Mouse (Mus musculus) CD4-positive, CD25-positive, alpha-beta regulatory T cell, adult 2 months (primary cell): ENCODE data around the gene Angpt4.

Experiments used
- DNase-seq: peaks from one replicate; pipeline ENCODE4 v3.0.0-alpha.2; 2012; ENCODE audit warnings: low read depth, low spot score

Gene Angpt4

DNA sequence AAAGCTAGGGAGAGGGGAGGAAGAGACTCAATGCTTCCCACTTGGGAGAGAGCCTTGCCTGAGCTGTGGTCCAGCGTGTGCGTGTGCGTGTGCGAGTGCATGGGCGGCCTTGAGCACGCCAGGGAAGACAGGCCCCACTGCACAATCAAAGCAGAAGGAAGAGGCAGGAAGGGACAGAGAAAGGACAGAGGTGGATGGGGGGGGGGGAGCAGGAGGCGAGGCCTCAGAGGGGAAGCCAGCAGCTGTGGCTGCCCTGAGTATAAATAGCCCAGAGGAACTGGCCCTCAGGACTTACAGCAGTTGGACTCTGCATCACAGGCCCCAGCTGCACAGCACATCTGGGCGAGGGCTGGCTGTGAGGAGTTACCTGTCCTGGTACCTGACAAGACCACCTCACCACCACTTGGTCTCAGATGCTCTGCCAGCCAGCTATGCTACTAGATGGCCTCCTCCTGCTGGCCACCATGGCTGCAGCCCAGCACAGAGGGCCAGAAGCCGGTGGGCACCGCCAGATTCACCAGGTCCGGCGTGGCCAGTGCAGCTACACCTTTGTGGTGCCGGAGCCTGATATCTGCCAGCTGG lies at the start of gene Angpt4:
Gene Angpt4 (plus strand): TSS at position 292 of the 582 bp plus-strand sequence.
- no peak for DNase-seq

DNA sequence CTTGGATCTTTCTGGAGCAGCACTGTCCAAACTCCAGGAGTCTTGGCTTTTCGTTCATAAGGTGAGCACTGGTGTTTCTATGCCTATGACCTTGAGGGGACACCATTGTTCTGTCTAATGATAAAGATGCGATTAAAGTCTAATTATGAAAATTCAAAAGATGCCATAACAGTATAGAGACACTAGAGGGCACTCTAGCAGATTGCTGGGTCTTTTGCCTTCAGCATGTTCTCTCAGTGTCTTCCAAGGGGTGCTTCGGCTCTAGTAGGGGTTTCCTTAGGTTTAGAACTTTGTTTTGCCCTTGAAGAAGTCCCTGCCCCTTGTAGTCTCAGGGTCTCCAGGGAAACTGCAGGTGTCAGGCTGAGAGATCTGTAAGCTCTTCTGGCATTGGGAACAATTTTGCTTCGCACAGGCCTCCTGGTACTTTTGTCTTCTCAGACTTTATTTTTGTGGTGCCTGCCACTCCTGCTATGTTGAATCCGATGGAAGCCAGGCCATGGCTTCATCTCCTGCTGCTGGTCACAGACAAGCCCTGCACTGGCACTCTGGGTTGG lies 48.7 kb upstream of the Angpt4 start:
- peak; percentile 17 for DNase-seq

DNA sequence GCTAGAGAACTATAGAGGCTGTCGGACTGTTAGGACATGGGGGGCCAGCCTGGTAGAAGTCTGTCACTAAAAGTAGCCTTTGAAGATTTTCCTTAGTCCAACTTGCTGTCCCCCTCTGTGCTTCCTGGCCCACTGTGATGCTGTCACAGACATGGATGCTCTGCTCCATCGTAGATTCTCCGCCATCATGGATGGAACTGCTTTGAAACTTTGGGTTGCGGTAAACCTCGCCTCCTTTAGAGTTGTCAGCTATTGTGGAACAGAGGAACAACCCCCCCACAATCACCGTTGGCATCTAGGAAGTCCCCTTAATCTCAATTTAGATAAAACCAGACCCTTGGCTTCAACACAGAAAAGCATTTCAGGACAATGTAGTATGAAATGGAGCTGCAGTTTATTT lies 46.1 kb upstream of the Angpt4 start:
- no peak for DNase-seq

- peak; percentile 39 for DNase-seq
Measured at GRCm38 (mm10) chr2:151866487-151866886, 44.5 kb upstream of the Angpt4 start.

- DNase-seq: no peak
Measured at GRCm38 (mm10) chr2:151868196-151868595, 42.8 kb upstream of the Angpt4 start.

DNA sequence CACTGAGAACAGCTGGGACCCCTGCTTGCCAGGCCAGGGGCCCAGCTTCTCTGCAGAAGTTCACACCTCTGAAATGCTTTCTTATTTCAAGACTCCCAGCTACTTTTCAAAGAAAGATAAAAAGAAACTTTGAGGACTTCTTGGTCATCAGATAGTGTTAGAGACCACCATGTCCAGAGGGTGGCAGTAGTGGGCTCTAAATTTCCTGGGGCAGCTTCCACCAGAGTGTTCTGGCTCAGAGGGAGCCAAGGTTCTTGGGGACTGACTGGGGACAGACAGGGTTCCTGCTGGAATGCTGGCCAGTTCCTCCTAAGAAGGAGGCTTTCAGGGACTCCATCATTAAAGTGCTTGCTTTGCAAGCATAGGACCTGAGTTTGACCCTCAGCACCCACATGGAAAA lies 36.5 kb upstream of the Angpt4 start:
- peak; percentile 9 for DNase-seq

- DNase-seq: peak; percentile 66
Measured at GRCm38 (mm10) chr2:151876012-151876485, 35.0 kb upstream of the Angpt4 start.

GRCm38 (mm10) chr2:151878645-151879044 lies 32.4 kb upstream of the Angpt4 start:
- DNase-seq: no peak

DNA sequence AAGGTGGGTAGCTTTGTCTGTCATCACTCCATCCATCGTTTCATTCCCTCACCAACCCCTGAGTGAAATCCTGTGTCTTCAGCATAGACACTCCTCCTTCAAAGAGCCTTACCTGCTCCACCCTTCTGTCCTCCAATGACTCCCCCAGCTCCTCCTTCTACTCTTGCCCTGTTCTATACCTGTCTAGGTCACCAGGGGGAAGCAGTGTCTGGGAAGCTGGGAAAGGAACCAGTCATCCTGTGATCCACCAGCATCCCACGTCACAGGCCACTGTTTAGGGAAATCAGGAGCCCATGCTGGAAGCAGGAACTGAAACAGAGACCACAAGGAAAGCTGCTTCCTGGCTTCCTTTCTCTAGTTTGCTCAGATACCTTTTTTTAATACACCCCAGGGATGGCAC lies 31.2 kb upstream of the Angpt4 start:
- no peak for DNase-seq

DNA sequence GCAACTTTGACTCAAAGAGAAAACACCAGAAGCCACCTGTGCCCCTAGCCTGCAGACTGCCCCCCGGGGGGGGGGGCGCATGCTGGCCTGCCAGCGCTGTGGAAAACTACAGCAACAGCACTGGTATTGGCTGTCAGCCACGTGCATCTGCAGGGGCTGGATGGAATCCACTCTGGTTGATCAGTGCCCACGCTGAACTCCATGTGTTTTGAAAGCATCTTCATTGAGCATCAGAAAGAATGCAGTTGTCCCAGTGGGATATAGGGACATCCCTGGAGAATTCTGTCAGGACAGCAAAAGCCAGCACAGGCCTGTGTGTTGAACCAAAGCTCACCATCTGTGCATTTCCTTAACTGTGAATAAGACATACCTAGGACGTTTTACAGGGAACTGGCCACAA lies 20.0 kb upstream of the Angpt4 start:
- DNase-seq: no peak

- no peak for DNase-seq
Measured at GRCm38 (mm10) chr2:151893122-151893774, 17.8 kb upstream of the Angpt4 start.

DNA sequence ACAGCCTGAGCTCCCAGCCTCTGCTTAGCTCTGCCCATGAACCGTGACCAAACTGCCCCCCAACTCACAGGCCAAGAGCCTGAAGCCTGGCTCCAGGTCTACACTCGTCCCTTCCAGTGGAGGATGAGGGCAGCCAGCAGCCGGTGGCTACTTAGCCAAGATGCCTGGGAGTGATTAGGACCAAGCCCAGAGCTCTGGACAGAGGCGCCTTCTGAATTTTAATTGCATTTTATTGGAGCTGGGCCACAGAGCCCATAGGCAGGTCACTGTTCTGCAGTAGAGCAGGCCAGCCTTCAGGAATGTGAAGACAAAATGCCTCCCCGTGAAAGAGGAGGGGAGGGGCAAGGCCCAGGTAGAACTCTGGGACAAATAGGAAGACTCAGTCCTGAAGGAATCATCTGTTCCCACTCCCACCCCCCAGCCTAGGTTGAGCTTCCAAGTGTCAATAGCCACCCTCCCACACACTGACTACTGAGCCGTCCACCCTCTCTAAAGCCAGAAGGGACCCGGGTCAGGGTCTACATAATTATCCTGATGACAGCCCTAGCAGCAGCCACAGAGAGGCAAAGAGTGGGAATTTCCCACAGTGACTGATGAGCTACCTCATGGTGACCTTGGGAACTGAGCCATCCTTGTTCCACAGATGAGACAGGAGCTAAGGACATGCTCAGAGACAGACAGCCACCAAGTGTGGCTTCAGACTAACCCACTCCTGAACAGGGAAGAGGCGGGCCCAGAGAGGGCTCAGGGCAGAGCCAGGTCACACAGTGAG lies 16.6 kb upstream of the Angpt4 start:
- no peak for DNase-seq

GRCm38 (mm10) chr2:151895911-151896310 lies 15.1 kb upstream of the Angpt4 start:
- no peak for DNase-seq

DNA sequence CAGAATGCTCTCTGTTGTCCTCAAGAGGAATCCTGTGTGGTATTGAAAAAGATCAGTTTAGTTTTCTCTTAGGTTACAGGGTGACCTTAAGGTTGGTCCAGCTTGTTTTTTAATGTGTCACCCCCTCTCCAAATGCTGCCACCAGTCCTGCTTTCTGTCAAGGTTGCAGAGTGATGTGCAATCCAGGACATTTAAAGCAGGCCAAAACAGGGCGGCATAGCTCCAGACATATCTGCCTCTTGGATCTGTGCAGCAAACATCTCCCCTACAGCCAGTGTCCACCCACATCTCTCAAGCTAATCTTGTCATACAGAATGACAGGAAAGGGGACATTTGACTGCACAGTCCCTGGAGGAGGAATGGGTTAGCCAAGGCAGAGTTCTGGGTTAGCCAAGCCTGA lies 12.9 kb upstream of the Angpt4 start:
- DNase-seq: no peak

GRCm38 (mm10) chr2:151900845-151901244 lies 10.2 kb upstream of the Angpt4 start:
- no peak for DNase-seq

DNA sequence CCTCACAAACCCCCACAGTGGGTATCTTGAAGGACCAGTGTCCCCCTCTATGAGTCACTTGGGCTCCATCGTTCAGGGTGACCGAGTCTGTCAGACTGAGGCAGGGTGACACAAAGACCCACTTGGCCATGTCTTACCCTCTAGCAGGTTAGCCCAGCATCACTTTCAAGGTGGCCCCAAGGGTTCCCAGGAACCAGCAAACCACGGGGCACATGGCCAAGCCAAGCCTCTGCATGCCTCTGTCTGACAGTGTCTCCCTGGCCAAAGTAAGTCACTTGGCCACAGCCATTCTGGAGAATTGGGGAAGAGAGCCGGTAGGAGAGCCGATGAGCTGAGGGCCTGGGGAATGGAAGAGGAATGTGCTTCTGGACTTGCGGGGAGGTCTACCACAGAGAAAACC lies 7.7 kb upstream of the Angpt4 start:
- no peak for DNase-seq

GRCm38 (mm10) chr2:151903933-151904332 lies 7.1 kb upstream of the Angpt4 start:
- no peak for DNase-seq

- DNase-seq: no peak
Measured at GRCm38 (mm10) chr2:151904636-151905035, 6.4 kb upstream of the Angpt4 start.

- DNase-seq: no peak
Measured at GRCm38 (mm10) chr2:151907020-151907419, 4.0 kb upstream of the Angpt4 start.

DNA sequence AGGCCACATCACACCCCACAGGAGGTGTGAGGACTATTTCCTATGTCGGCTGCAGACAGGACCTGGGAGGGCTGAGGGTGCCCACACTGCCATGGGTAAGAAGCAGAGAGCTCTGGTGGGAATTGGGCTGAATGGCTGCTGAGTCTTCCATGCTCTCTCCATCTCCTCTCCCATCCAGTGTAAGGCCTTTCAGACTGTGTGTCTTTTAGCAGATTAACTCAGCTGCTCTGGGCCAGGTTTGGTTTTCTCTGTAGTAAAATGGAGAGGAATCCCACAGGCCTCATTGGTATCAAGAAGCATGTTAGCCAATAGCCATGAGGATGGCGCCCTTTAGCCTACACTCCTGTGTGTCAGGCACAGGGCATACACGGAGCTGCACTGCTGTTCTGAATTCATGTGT lies 1.6 kb upstream of the Angpt4 start:
- no peak for DNase-seq

GRCm38 (mm10) chr2:151910498-151910897 lies 512 bp upstream of the Angpt4 start:
- DNase-seq: no peak

- DNase-seq: no peak
Measured at GRCm38 (mm10) chr2:151911751-151912150, 741 bp downstream of the Angpt4 start.
